Mouse (Mus musculus) liver, postnatal 0 days (tissue): ENCODE data around the gene Acadm.

Experiments used
- CTCF ChIP-seq: sonication (generic); IDR thresholded peaks from 2 replicates; pipeline ENCODE4 v1.5.1; 2016; ENCODE audit warnings: antibody characterized with exemption, low read depth
- EP300 ChIP-seq: IDR thresholded peaks from 2 replicates; pipeline ENCODE4 v1.6.1; 2016; ENCODE audit warnings: antibody characterized with exemption, low read depth, mild to moderate bottlenecking

GRCm38 (mm10) chr3:153921147-153921910 is 23.1 kb downstream of the Acadm start:
- no peak for TF ChIP-seq CTCF
- no peak for TF ChIP-seq EP300
